Mouse (Mus musculus) midbrain, embryonic 10.5 days (tissue): Measurements from ENCODE around the gene Cbln1. TPM values are rescaled to one million over a fixed set of nuclear protein-coding genes. Genes with fewer than 3 reads are reported as not detected.

Experiments
- DNase-seq: peaks from one replicate; pipeline ENCODE4 v3.0.0-alpha.2; 2017; ENCODE audit warnings: low spot score
- H3K27ac ChIP-seq: fragments of 300-500 bp; sonication (generic); replicated peaks from 2 replicates; pipeline ENCODE4 v1.5.1; 2016; ENCODE audit warnings: mild to moderate bottlenecking
- H3K27me3 ChIP-seq: fragments of 300-500 bp; sonication (generic); 2 replicates; pipeline ENCODE4 v1.6.1; 2016; ENCODE audit warnings: low read depth, mild to moderate bottlenecking; ENCODE audit not compliant: poor library complexity, severe bottlenecking
- H3K36me3 ChIP-seq: fragments of 300-500 bp; sonication (generic); 2 replicates; pipeline ENCODE4 v1.6.1; 2016; ENCODE audit warnings: mild to moderate bottlenecking, moderate library complexity
- H3K4me1 ChIP-seq: fragments of 300-500 bp; sonication (generic); 2 replicates; pipeline ENCODE4 v1.6.1; 2016
- H3K4me3 ChIP-seq: fragments of 300-500 bp; sonication (generic); 2 replicates; pipeline ENCODE4 v1.5.1; 2016; ENCODE audit warnings: mild to moderate bottlenecking, moderate library complexity
- H3K9me3 ChIP-seq: fragments of 300-500 bp; sonication (generic); replicated peaks from 2 replicates; pipeline ENCODE4 v1.6.1; 2016; ENCODE audit warnings: mild to moderate bottlenecking
- WGBS: fragments of 180-500 bp; shearing (Covaris S2); methylation state at CpG from one replicate; pipeline ENCODE4 v1.1.7; 2016; 5-methylcytosine and 5-hydroxymethylcytosine counted together
- polyA plus RNA-seq: library from polyadenylated mRNA; unstranded; fragments of >200 nt; fragmentation: Nextera tagmentation; extraction: Ambion mirVana; gene quantifications from 2 replicates; pipeline ENCODE4 v1.2.1, GENCODE M21; 2016

Cbln1 gene
- 2.7 and 3.3 TPM in 2 replicates for polyA plus RNA-seq

GRCm38 (mm10) chr8:87472271-87473236 lies at the start of gene Cbln1:
Cbln1 (minus strand) TSS chr8:87472609.
- DNase-seq, result peak; percentile 98
- Histone ChIP-seq H3K4me3 (peak within 1 kb of the TSS; percentile 72), H3K4me1 (peaks cover 91% of the 10 kb centered on the region), H3K9me3 (no peaks in the 10 kb centered on the region), H3K27ac (peak within 1 kb of the TSS; percentile 86), H3K27me3 (peaks cover 85% of the 10 kb centered on the region), H3K36me3 (no peaks in the 10 kb centered on the region)
- WGBS, result under 1% methylated on average over 113 of the region's 122 CpGs

GRCm38 (mm10) chr8:87517132-87517531 lies 44.7 kb upstream of the Cbln1 start:
- no peaks in the 10 kb centered on the region for H3K36me3 ChIP-seq
- 93% methylated on average over 3 of the region's 3 CpGs for WGBS
- no peak for DNase-seq

GRCm38 (mm10) chr8:87513796-87514195 lies 41.4 kb upstream of the Cbln1 start:
- no peak for DNase-seq
- H3K27me3 ChIP-seq, result no peaks in the 10 kb centered on the region
- no peaks in the 10 kb centered on the region for H3K9me3 ChIP-seq
- H3K36me3 ChIP-seq, result no peaks in the 10 kb centered on the region
- H3K4me3 ChIP-seq, result no peak overlapping the region
- 89% methylated on average over 5 of the region's 5 CpGs for WGBS
- peaks cover 5% of the 10 kb centered on the region for H3K4me1 ChIP-seq
- no peak overlapping the region for H3K27ac ChIP-seq

More at GRCm38 (mm10) chr8:87517132-87517531, 44.7 kb upstream of the Cbln1 start:
- peaks cover 5% of the 10 kb centered on the region for H3K4me1 ChIP-seq
- no peak overlapping the region for H3K27ac ChIP-seq
- no peaks in the 10 kb centered on the region for H3K27me3 ChIP-seq
- H3K9me3 ChIP-seq, result no peaks in the 10 kb centered on the region
- H3K4me3 ChIP-seq, result no peak overlapping the region

- 89% methylated on average over 3 of the region's 3 CpGs for WGBS
- no peak for DNase-seq
- Histone ChIP-seq H3K4me1 (peaks cover 5% of the 10 kb centered on the region), H3K27me3 (no peaks in the 10 kb centered on the region), H3K4me3 (no peak overlapping the region), H3K27ac (no peak overlapping the region), H3K9me3 (no peaks in the 10 kb centered on the region), H3K36me3 (no peaks in the 10 kb centered on the region)
These were observed 40.9 kb upstream of the Cbln1 start for GRCm38 (mm10) chr8:87513350-87513749.

- Histone ChIP-seq H3K4me3 (no peak overlapping the region), H3K27me3 (no peaks in the 10 kb centered on the region), H3K4me1 (peaks cover 5% of the 10 kb centered on the region), H3K36me3 (no peaks in the 10 kb centered on the region), H3K27ac (no peak overlapping the region), H3K9me3 (no peaks in the 10 kb centered on the region)
- DNase-seq, result no peak
- WGBS, result 90% methylated on average over 6 of the region's 6 CpGs
These were observed 40.2 kb upstream of the Cbln1 start for GRCm38 (mm10) chr8:87512636-87513035.

GRCm38 (mm10) chr8:87507046-87507445 lies 34.6 kb upstream of the Cbln1 start:
- Histone ChIP-seq H3K27me3 (no peaks in the 10 kb centered on the region), H3K27ac (no peak overlapping the region), H3K36me3 (no peaks in the 10 kb centered on the region), H3K4me1 (peaks cover 20% of the 10 kb centered on the region), H3K4me3 (no peak overlapping the region), H3K9me3 (no peaks in the 10 kb centered on the region)
- WGBS, result 79% methylated on average over 9 of the region's 9 CpGs
- no peak for DNase-seq

GRCm38 (mm10) chr8:87504441-87504840 lies 32.0 kb upstream of the Cbln1 start:
- Histone ChIP-seq H3K4me3 (no peak overlapping the region), H3K4me1 (peaks cover 24% of the 10 kb centered on the region), H3K27me3 (no peaks in the 10 kb centered on the region), H3K9me3 (no peaks in the 10 kb centered on the region), H3K27ac (no peak overlapping the region), H3K36me3 (no peaks in the 10 kb centered on the region)
- 82% methylated on average over 5 of the region's 5 CpGs for WGBS
- DNase-seq, result no peak

GRCm38 (mm10) chr8:87502684-87503083 lies 30.3 kb upstream of the Cbln1 start:
- WGBS, result 83% methylated on average over 6 of the region's 6 CpGs
- H3K27ac ChIP-seq, result 0 out of 2 replicates have a peak overlapping the region, but pooled peaks have one; percentile 46
- no peak for DNase-seq

GRCm38 (mm10) chr8:87497641-87498040 lies 25.2 kb upstream of the Cbln1 start:
- no peaks in the 10 kb centered on the region for H3K27me3 ChIP-seq
- H3K4me1 ChIP-seq, result peaks cover 20% of the 10 kb centered on the region
- 78% methylated on average over 6 of the region's 6 CpGs for WGBS
- no peak for DNase-seq
- H3K27ac ChIP-seq, result no peak overlapping the region
- H3K9me3 ChIP-seq, result no peaks in the 10 kb centered on the region
- no peaks in the 10 kb centered on the region for H3K36me3 ChIP-seq
- no peak overlapping the region for H3K4me3 ChIP-seq

More at GRCm38 (mm10) chr8:87502684-87503083, 30.3 kb upstream of the Cbln1 start:
- no peaks in the 10 kb centered on the region for H3K36me3 ChIP-seq
- no peaks in the 10 kb centered on the region for H3K27me3 ChIP-seq
- no peaks in the 10 kb centered on the region for H3K9me3 ChIP-seq
- H3K4me1 ChIP-seq, result peaks cover 24% of the 10 kb centered on the region
- no peak overlapping the region for H3K4me3 ChIP-seq

GRCm38 (mm10) chr8:87496511-87496910 lies 24.1 kb upstream of the Cbln1 start:
- WGBS, result 95% methylated on average over 7 of the region's 7 CpGs

GRCm38 (mm10) chr8:87494862-87495261 lies 22.5 kb upstream of the Cbln1 start:
- Histone ChIP-seq H3K9me3 (no peaks in the 10 kb centered on the region), H3K27ac (no peak overlapping the region), H3K36me3 (no peaks in the 10 kb centered on the region), H3K27me3 (no peaks in the 10 kb centered on the region), H3K4me3 (no peak overlapping the region), H3K4me1 (peaks cover 15% of the 10 kb centered on the region)
- DNase-seq, result no peak
- WGBS, result 80% methylated on average over 9 of the region's 9 CpGs

More at GRCm38 (mm10) chr8:87496511-87496910, 24.1 kb upstream of the Cbln1 start:
- peaks cover 14% of the 10 kb centered on the region for H3K4me1 ChIP-seq
- no peaks in the 10 kb centered on the region for H3K36me3 ChIP-seq
- no peak overlapping the region for H3K27ac ChIP-seq
- no peaks in the 10 kb centered on the region for H3K27me3 ChIP-seq
- no peaks in the 10 kb centered on the region for H3K9me3 ChIP-seq
- H3K4me3 ChIP-seq, result no peak overlapping the region
- no peak for DNase-seq

- no peak overlapping the region for H3K27ac ChIP-seq
- H3K9me3 ChIP-seq, result no peaks in the 10 kb centered on the region
- H3K27me3 ChIP-seq, result no peaks in the 10 kb centered on the region
These were observed 17.5 kb upstream of the Cbln1 start for GRCm38 (mm10) chr8:87489841-87490415.

GRCm38 (mm10) chr8:87481396-87481795 lies 9.0 kb upstream of the Cbln1 start:
- WGBS, result 93% methylated on average over 1 of the region's 1 CpGs
- Histone ChIP-seq H3K4me3 (no peak overlapping the region), H3K27ac (no peak overlapping the region), H3K4me1 (peaks cover 11% of the 10 kb centered on the region), H3K36me3 (no peaks in the 10 kb centered on the region), H3K27me3 (peaks cover 19% of the 10 kb centered on the region), H3K9me3 (no peaks in the 10 kb centered on the region)
- DNase-seq, result no peak

More at GRCm38 (mm10) chr8:87489841-87490415, 17.5 kb upstream of the Cbln1 start:
- DNase-seq, result no peak
- Histone ChIP-seq H3K36me3 (no peaks in the 10 kb centered on the region), H3K4me1 (peaks cover 19% of the 10 kb centered on the region), H3K4me3 (no peak overlapping the region)
- WGBS, result 71% methylated on average over 5 of the region's 5 CpGs
